Mouse (Mus musculus): ENCODE results near the gene Alx3. TPM values are rescaled to one million over a fixed set of nuclear protein-coding genes. Genes with fewer than 3 reads are reported as not detected.

Alx3 gene
- polyA plus RNA-seq, 1 experiment from 2014 or later: 0.10 TPM

- H3K27me3 ChIP-seq: no peaks in the 10 kb centered on the region
- DNase-seq (ENCODE audit: low read depth, low spot score): no peak
- in situ Hi-C loops (cut with MboI; ENCODE audit: low pct_unique_long_range_greater_than_20kb): loop anchor here (10.0 kb wide), 1 partner anchor 192 kb away; no protein-coding TSS in a partner anchor
- POLR2A ChIA-PET: no interaction called here
- no peak for ATAC-seq
- no peak for TF ChIP-seq CTCF (IDR thresholded peaks at IDR 0.05)
- CTCF ChIA-PET: interaction anchor here (1.4 to 7.1 kb wide), 3 partner anchors 16 to 301 kb away, joined by 3 to 78 read pairs (median 4); no protein-coding TSS in a partner anchor
These were observed 32.2 kb upstream of the Alx3 start for GRCm38 (mm10) chr3:107562591-107562990.

GRCm38 (mm10) chr3:107563880-107564279 is 31.0 kb upstream of the Alx3 start:
- ChIA-PET POLR2A (no interaction called here), CTCF (interaction anchor here (1.4 to 7.1 kb wide), 3 partner anchors 15 to 300 kb away, joined by 3 to 78 read pairs (median 31); no protein-coding TSS in a partner anchor)
- DNase-seq (ENCODE audit: low read depth, low spot score) (no peak), ATAC-seq (no peak)
- TF ChIP-seq CTCF (IDR thresholded peaks at IDR 0.05): no peak
- H3K27me3 ChIP-seq: no peaks in the 10 kb centered on the region
- in situ Hi-C loops (cut with MboI; ENCODE audit: low pct_unique_long_range_greater_than_20kb): loop anchor here (10.0 kb wide), 1 partner anchor 191 kb away; no protein-coding TSS in a partner anchor

- DNase-seq (ENCODE audit: low read depth, low spot score): no peak
- in situ Hi-C loops (cut with MboI; ENCODE audit: low pct_unique_long_range_greater_than_20kb): loop anchor here (5.0 to 10.0 kb wide), 2 partner anchors 189 to 297 kb away; no protein-coding TSS in a partner anchor
- CTCF ChIA-PET: interaction anchor here (1.5 to 4.3 kb wide), 5 partner anchors 11 to 302 kb away, joined by 3 to 31 read pairs (median 9); partner anchors contain the start of gene Ubl4b
- H3K27me3 ChIP-seq: no peaks in the 10 kb centered on the region
- TF ChIP-seq CTCF (IDR thresholded peaks at IDR 0.05): no peak
- no peak for ATAC-seq
- POLR2A ChIA-PET: interaction anchor here (1.2 to 1.3 kb wide), 2 partner anchors 10 to 34 kb away, joined by 3 to 5 read pairs; partner anchors contain the start of gene Ubl4b
These were observed 29.5 kb upstream of the Alx3 start for GRCm38 (mm10) chr3:107565331-107565730.

- no peak for TF ChIP-seq CTCF (IDR thresholded peaks at IDR 0.05)
- CTCF ChIA-PET: interaction anchor here (1.0 to 6.3 kb wide), 11 partner anchors 9 to 60 kb away, joined by 3 to 50 read pairs (median 3); no protein-coding TSS in a partner anchor
These were observed 27.1 kb upstream of the Alx3 start for GRCm38 (mm10) chr3:107567766-107568165.

GRCm38 (mm10) chr3:107568721-107569120 is 26.1 kb upstream of the Alx3 start:
- DNase-seq (ENCODE audit: low read depth, low spot score): no peak
- POLR2A ChIA-PET: interaction anchor here (0.6 to 1.5 kb wide), 4 partner anchors 9 to 62 kb away, joined by 3 to 6 read pairs (median 4); partner anchors contain the start of gene Gm10961
- in situ Hi-C loops (cut with MboI; ENCODE audit: low pct_unique_long_range_greater_than_20kb): loop anchor here (5.0 to 10.0 kb wide), 2 partner anchors 186 to 294 kb away; no protein-coding TSS in a partner anchor
- TF ChIP-seq CTCF (IDR thresholded peaks at IDR 0.05): no peak
- CTCF ChIA-PET: interaction anchor here (0.7 to 6.3 kb wide), 5 partner anchors 10 to 59 kb away, joined by 3 to 50 read pairs (median 3); no protein-coding TSS in a partner anchor
- no peak for ATAC-seq
- H3K27me3 ChIP-seq: no peaks in the 10 kb centered on the region

More at GRCm38 (mm10) chr3:107567766-107568165, 27.1 kb upstream of the Alx3 start:
- POLR2A ChIA-PET: interaction anchor here (0.5 to 1.4 kb wide), 3 partner anchors 45 to 580 kb away, joined by 3 to 10 read pairs (median 4); partner anchors contain the start of gene Gm10961
- peak; percentile 87 for DNase-seq (ENCODE audit: low read depth, low spot score)
- in situ Hi-C loops (cut with MboI; ENCODE audit: low pct_unique_long_range_greater_than_20kb): loop anchor here (5.0 to 10.0 kb wide), 2 partner anchors 187 to 295 kb away; no protein-coding TSS in a partner anchor
- no peaks in the 10 kb centered on the region for H3K27me3 ChIP-seq
- peak; percentile 86 for ATAC-seq

- CTCF ChIA-PET: interaction anchor here (0.8 to 6.3 kb wide), 19 partner anchors 9 to 359 kb away, joined by 3 to 50 read pairs (median 4); partner anchors contain the start of genes Alx3, Csf1 and Ubl4b
- POLR2A ChIA-PET: interaction anchor here (1.3 kb wide), 1 partner anchor 21 kb away, joined by 3 read pairs; no protein-coding TSS in a partner anchor
- in situ Hi-C loops (cut with MboI; ENCODE audit: low pct_unique_long_range_greater_than_20kb): loop anchor here (5.0 to 10.0 kb wide), 2 partner anchors 41 to 336 kb away; partner anchors contain the start of genes A630076J17Rik and Prok1
- DNase-seq (ENCODE audit: low read depth, low spot score): no peak
- peak; percentile 87 for TF ChIP-seq CTCF (IDR thresholded peaks at IDR 0.05)
- H3K27me3 ChIP-seq: no peaks in the 10 kb centered on the region
- no peak for ATAC-seq
These were observed 23.6 kb upstream of the Alx3 start for GRCm38 (mm10) chr3:107571205-107571604.

GRCm38 (mm10) chr3:107576807-107577206 is 18.0 kb upstream of the Alx3 start:
- peaks cover 8% of the 10 kb centered on the region for H3K27me3 ChIP-seq
- ATAC-seq (no peak), DNase-seq (ENCODE audit: low read depth, low spot score) (no peak)
- ChIA-PET CTCF (interaction anchor here (1.3 to 6.6 kb wide), 5 partner anchors 11 to 36 kb away, joined by 3 to 78 read pairs (median 10); partner anchors contain the start of gene Ubl4b), POLR2A (interaction anchor here (0.7 kb wide), 1 partner anchor 26 kb away, joined by 9 read pairs; no protein-coding TSS in a partner anchor)
- no peak for TF ChIP-seq CTCF (IDR thresholded peaks at IDR 0.05)
- in situ Hi-C loops (cut with MboI; ENCODE audit: low pct_unique_long_range_greater_than_20kb): loop anchor here (10.0 kb wide), 1 partner anchor 342 kb away; the partner anchor contains the start of genes A630076J17Rik and Prok1

GRCm38 (mm10) chr3:107577810-107578390 is 16.9 kb upstream of the Alx3 start:
- in situ Hi-C loops (cut with MboI; ENCODE audit: low pct_unique_long_range_greater_than_20kb): loop anchor here (10.0 kb wide), 1 partner anchor 343 kb away; the partner anchor contains the start of genes A630076J17Rik and Prok1
- ATAC-seq: no peak
- TF ChIP-seq CTCF (IDR thresholded peaks at IDR 0.05): no peak
- POLR2A ChIA-PET: no interaction called here
- peaks cover 11% of the 10 kb centered on the region for H3K27me3 ChIP-seq
- CTCF ChIA-PET: interaction anchor here (0.6 to 6.6 kb wide), 5 partner anchors 10 to 28 kb away, joined by 3 to 78 read pairs (median 10); partner anchors contain the start of gene Ubl4b
- DNase-seq (ENCODE audit: low read depth, low spot score): no peak

GRCm38 (mm10) chr3:107579466-107579865 is 15.4 kb upstream of the Alx3 start:
- peak; percentile 93 for TF ChIP-seq CTCF (IDR thresholded peaks at IDR 0.05)
- POLR2A ChIA-PET: interaction anchor here (1.0 to 1.3 kb wide), 2 partner anchors 19 to 24 kb away, joined by 4 to 6 read pairs; no protein-coding TSS in a partner anchor
- ATAC-seq: peak; percentile 36
- H3K27me3 ChIP-seq: peaks cover 17% of the 10 kb centered on the region
- CTCF ChIA-PET: interaction anchor here (0.8 to 6.6 kb wide), 18 partner anchors 8 to 96 kb away, joined by 3 to 78 read pairs (median 8); partner anchors contain the start of genes Alx3 and Ubl4b
- no peak for DNase-seq (ENCODE audit: low read depth, low spot score)
- in situ Hi-C loops (cut with MboI; ENCODE audit: low pct_unique_long_range_greater_than_20kb): loop anchor here (10.0 kb wide), 1 partner anchor 345 kb away; the partner anchor contains the start of genes A630076J17Rik and Prok1

Data from Patski (cell line).